Mouse (Mus musculus): ENCODE data around the gene Hsp90b1. TPM values are rescaled to one million over a fixed set of nuclear protein-coding genes. Genes with fewer than 3 reads are reported as not detected.

The Hsp90b1 gene
- polyA plus RNA-seq (2012; rRNA removed): 170 TPM in 2 replicates

GRCm38 (mm10) chr10:86705318-86705921 is at the start of gene Hsp90b1, which contains the start of gene Ttc41:
Gene Hsp90b1 (minus strand): TSS chr10:86705509.
Gene Ttc41 (plus strand): TSS chr10:86705811.

Other genes starting within 250 kb of the Hsp90b1 start
- gene Syn3, start 206.6 kb downstream of the Hsp90b1 start, polyA plus RNA-seq (2012; rRNA removed): 0.09 and 0.10 TPM in 2 replicates
- gene Ttc41, start 302 bp upstream of the Hsp90b1 start, polyA plus RNA-seq (2012; rRNA removed): 0.96 and 0.97 TPM in 2 replicates
- gene Gm49358, start 58.5 kb upstream of the Hsp90b1 start, polyA plus RNA-seq (2012; rRNA removed): not detected in 2 replicates
- 0.95 and 1.1 TPM in 2 replicates for gene Nt5dc3, start 73.5 kb upstream of the Hsp90b1 start, polyA plus RNA-seq (2012; rRNA removed)